Mouse (Mus musculus) thymus, adult 2 months (tissue): ENCODE data around the gene Homer2. TPM values are rescaled to one million over a fixed set of nuclear protein-coding genes. Genes with fewer than 3 reads are reported as not detected.
A peak's percentile ranks its signal among the peaks of the same experiment; 100 is the strongest.

Experiments
- DNase-seq: peaks from one replicate; pipeline ENCODE4 v3.0.0; 2021
- H3K27ac ChIP-seq: fragments of 200-500 bp; 2 replicates; pipeline ENCODE4 v1.5.1; 2012; ENCODE audit warnings: low read length, control low read depth; ENCODE audit not compliant: control insufficient read depth, insufficient read depth
- H3K27me3 ChIP-seq: fragments of 200-500 bp; 2 replicates; pipeline ENCODE4 v1.6.1; 2012; ENCODE audit warnings: mild to moderate bottlenecking, low read length, moderate library complexity, mixed read lengths; ENCODE audit not compliant: control insufficient read depth, insufficient read depth
- H3K36me3 ChIP-seq: fragments of 200-500 bp; 2 replicates; pipeline ENCODE4 v1.6.1; 2012; ENCODE audit warnings: mild to moderate bottlenecking, low read length, moderate library complexity; ENCODE audit not compliant: control insufficient read depth, insufficient read depth
- H3K4me1 ChIP-seq: fragments of 200-500 bp; replicated peaks from 2 replicates; pipeline ENCODE4 v1.6.1; 2012; ENCODE audit warnings: low read length; ENCODE audit not compliant: control insufficient read depth, insufficient read depth
- H3K4me3 ChIP-seq: fragments of 200-500 bp; 2 replicates; pipeline ENCODE4 v1.5.1; 2012; ENCODE audit warnings: mild to moderate bottlenecking, low read length, control low read depth, moderate library complexity; ENCODE audit not compliant: control insufficient read depth, insufficient read depth
- CTCF ChIP-seq: fragments of 200-500 bp; IDR thresholded peaks from 2 replicates; pipeline ENCODE4 v1.5.1; 2012; ENCODE audit warnings: mild to moderate bottlenecking, control low read depth, low read length, moderate library complexity, borderline replicate concordance; ENCODE audit not compliant: control insufficient read depth, poor library complexity, insufficient read depth; ENCODE audit errors: extremely low read depth
- POLR2A ChIP-seq: fragments of 200-500 bp; IDR thresholded peaks from 2 replicates; pipeline ENCODE4 v1.6.1; 2012; ENCODE audit warnings: mild to moderate bottlenecking, low read length, control low read depth, moderate library complexity; ENCODE audit not compliant: control insufficient read depth, poor library complexity, insufficient read depth; ENCODE audit errors: extremely low read depth
- WGBS: fragments of 180-500 bp; shearing (Covaris S2); methylation state at CpG from one replicate; pipeline ENCODE4 v1.1.7; 2018; 5-methylcytosine and 5-hydroxymethylcytosine counted together
- polyA plus RNA-seq: library from polyadenylated mRNA; depleted of rRNA; stranded (reverse); fragments of >200 nt; gene quantifications from 2 replicates; pipeline ENCODE4 v1.2.3, GENCODE M21; 2012

The Homer2 gene
- polyA plus RNA-seq, 1 experiment = 2.4 TPM

DNA sequence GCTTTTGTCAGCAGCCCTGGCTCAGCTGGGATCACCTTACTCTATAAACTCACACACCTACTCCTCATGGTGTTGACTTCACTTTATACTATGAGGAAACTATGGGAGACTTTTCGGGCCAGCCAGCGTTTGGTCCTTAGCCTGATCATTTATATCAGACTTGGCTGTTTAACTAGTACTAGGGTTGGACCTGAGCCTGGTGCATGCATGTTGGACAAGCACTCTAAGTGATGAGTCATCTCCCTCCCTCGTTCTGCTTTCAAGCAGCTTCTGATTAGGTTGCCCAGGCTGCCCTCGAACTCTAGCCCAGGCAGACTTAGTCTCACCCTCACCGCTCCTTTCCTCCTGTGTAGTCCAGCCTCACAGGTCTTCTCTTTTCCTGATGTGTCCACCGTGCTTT is 133.9 kb downstream of the Homer2 start:
- no peak for DNase-seq
- no peaks in the 10 kb centered on the region for H3K27me3 ChIP-seq
- 86% methylated on average over 6 of the region's 6 CpGs for WGBS
- H3K4me3 ChIP-seq = no peak overlapping the region
- TF ChIP-seq CTCF (no peak), POLR2A (no peak)
- no peak overlapping the region for H3K27ac ChIP-seq
- H3K36me3 ChIP-seq = peaks cover 5% of the 10 kb centered on the region
- peaks cover 11% of the 10 kb centered on the region for H3K4me1 ChIP-seq

DNA sequence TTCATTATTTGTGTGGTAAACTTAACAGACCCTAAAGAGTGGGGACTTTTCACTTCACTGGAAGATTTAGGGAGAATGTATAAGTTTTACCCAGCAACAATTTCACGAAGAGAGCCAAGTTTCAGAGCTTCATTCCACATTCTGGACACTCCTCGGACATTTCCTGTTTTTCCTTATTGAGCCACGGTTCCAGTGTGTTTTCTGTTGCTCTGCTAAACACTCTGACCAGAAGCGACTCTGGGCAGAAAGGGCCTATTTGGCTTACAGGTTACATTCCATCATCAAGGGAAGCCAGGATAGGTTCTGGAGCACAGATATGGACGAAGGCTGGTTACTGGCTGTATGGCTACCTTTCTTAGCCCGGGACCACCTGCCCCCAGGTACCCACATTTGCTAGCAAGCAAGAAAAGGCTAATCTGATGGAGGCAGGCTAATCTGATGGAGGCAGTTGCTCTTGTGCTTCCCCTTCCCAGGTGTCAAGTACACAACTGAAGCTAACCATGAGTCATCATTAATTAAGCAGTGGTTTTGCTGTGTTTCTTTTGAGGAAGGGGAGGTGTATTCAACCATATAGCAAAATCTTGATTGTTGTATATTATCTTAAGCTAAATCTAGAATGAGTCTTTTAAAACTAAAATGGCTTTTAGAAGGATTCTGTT is 134.6 kb downstream of the Homer2 start:
- no peak for DNase-seq
- no peak overlapping the region for H3K27ac ChIP-seq
- H3K27me3 ChIP-seq = no peaks in the 10 kb centered on the region
- WGBS = 68% methylated on average over 6 of the region's 6 CpGs
- peaks cover 11% of the 10 kb centered on the region for H3K4me1 ChIP-seq
- no peak overlapping the region for H3K4me3 ChIP-seq
- TF ChIP-seq POLR2A (no peak), CTCF (no peak)
- H3K36me3 ChIP-seq = no peaks in the 10 kb centered on the region; the same call in 1 of the 2 replicates

DNA sequence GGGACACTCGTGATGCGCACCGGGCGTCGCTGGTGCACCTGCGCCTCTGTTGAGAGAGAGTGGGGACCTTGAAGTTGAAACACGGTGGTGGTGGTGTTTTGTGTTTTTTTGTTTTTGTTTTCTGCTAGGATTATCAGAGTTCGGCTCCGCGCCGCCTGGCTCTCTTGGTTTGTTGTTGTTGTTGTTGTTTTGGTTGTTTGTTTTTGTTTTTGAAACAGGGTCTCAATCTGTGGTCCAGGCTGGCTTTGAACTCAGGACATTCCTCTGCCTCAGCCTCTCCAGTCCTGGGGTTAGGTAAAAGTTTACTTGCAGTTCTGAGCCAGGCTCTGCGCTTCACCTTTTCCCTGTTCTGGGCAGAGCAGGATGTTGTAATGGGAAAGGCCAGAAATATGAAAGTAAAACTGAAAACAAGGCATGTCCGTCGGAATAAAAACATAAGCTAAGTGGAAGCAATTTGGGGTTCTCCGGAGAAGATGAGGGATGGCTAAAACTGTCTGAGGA is 135.3 kb downstream of the Homer2 start:
- Histone ChIP-seq H3K4me1 (peaks cover 11% of the 10 kb centered on the region), H3K27me3 (no peaks in the 10 kb centered on the region), H3K27ac (no peak overlapping the region), H3K36me3 (no peaks in the 10 kb centered on the region; the same call in 1 of the 2 replicates), H3K4me3 (peak overlapping the region; percentile 94)
- 6% methylated on average over 15 of the region's 15 CpGs for WGBS
- no peak for TF ChIP-seq CTCF
- TF ChIP-seq POLR2A = no peak
- DNase-seq = no peak

DNA sequence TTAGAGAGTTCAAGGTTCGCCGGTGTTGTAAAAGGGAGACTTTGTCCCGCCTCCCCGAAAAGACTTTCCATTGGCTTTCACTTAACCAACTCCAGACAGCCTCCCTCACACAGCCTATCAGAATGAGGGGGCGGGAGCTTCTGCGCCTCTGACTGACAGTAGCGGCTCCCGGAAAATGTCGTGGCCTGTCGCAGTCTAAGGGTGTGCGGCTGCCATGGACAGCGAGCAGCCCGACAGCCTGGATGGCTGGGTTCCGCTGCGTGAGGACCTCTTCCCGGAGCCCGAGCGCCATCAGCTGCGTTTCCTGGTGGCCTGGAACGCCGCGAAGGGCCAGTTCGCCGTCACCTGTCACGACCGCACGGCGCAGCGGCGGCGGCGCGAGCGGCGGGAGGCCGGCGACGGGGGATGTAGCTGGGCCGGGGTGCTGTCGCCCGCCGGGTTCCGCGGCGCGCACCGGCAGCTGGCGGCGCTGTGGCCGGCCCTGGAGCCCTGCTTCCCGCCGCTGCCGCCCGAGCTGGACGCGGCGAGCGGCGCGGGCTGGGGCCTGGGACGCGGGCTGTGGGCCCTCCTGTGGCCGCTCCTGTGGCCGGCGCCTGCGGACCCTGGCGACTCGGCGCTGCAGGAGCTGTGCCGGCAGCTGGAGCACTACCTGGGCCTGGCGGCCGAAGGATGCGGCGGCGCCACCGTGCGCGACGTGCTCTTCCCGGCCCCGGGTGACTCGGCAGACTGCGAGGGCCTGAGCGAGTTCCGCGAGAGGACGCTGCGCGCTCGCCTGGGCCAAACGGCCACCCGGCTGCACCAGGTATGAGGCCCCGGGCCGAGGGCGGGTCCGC is 136.0 kb downstream of the Homer2 start, which contains the start of gene Whamm:
Whamm (plus strand) TSS at position 159 of the 833 bp plus-strand sequence.
- Histone ChIP-seq H3K4me3 (peak within 1 kb of the TSS; percentile 94), H3K4me1 (peaks cover 11% of the 10 kb centered on the region), H3K36me3 (no peaks in the 10 kb centered on the region; the same call in 1 of the 2 replicates), H3K27me3 (no peaks in the 10 kb centered on the region), H3K27ac (peak within 1 kb of the TSS; percentile 34; the same call in 1 of the 2 replicates)
- peak; percentile 94 for TF ChIP-seq POLR2A
- TF ChIP-seq CTCF = peak; percentile 56; the same call in 1 of the 2 replicates
- DNase-seq = peak; percentile 93
- 3% methylated on average over 96 of the region's 96 CpGs for WGBS

DNA sequence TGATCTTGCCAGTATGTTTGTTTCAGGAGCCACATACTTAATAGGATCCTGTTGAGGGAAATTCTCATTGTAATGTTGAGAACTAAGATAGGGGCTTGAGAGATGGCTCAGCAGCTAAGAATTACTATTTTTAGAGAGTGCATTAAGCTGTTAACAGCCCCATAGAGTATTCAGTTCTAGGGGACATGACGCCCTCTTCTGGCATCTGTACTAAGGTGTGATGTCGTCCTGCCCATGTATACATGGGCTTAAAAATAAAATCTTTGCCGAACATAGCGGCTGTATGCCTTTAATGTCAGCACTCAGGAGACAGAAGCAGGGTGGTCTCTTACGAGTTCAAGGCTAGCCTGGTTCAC is 136.6 kb downstream of the Homer2 start:
- WGBS = 4% methylated on average over 5 of the region's 5 CpGs
- Histone ChIP-seq H3K36me3 (no peaks in the 10 kb centered on the region; the same call in 1 of the 2 replicates), H3K27me3 (no peaks in the 10 kb centered on the region), H3K4me1 (peaks cover 11% of the 10 kb centered on the region), H3K4me3 (no peak overlapping the region), H3K27ac (no peak overlapping the region)
- no peak for DNase-seq
- TF ChIP-seq POLR2A (no peak), CTCF (no peak)

DNA sequence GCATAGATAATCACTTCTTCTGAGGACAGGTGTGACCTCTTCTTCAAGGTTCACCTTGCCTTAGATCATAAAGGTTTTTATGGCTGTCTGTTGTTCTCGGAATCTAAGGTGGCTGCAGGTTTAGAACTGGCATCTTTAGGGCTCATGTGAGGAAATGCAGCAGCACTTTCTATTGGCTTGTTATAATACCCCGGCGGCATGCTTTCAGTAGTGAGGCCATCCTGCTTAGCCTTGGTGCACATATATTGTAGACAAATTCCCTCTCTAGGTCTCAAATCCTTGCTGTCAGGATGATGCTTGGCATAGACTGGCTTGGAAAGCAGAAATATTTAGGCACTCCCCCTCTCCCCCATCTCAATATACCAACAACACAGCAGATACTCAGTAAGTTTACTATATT is 137.1 kb downstream of the Homer2 start:
- Histone ChIP-seq H3K27ac (no peak overlapping the region), H3K36me3 (no peaks in the 10 kb centered on the region; the same call in 1 of the 2 replicates), H3K27me3 (no peaks in the 10 kb centered on the region), H3K4me1 (peaks cover 11% of the 10 kb centered on the region), H3K4me3 (no peak overlapping the region)
- no peak for DNase-seq
- WGBS = 95% methylated on average over 3 of the region's 3 CpGs
- no peak for TF ChIP-seq CTCF

DNA sequence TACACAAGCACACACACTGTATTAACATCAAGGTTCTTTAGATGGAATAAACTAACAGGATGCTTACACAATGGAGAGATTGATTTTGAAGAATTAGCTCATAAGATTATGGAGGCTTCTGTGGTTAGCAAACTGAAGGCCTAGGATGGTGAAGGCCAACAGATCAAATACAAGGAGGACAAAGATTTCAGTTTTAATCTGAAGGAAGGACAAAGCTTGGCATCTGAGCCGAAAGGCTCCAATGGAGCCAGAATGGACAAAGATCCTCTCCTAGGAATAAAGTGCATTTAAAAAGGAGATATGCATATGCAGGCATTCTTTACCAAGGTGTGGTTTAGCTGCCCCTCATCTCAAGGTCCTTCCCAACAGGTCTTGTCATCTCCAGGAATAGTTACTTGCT is 137.5 kb downstream of the Homer2 start:
- no peaks in the 10 kb centered on the region; the same call in 1 of the 2 replicates for H3K36me3 ChIP-seq
- no peak overlapping the region for H3K27ac ChIP-seq
- TF ChIP-seq CTCF (no peak), POLR2A (no peak)
- H3K4me3 ChIP-seq = no peak overlapping the region
- no peaks in the 10 kb centered on the region for H3K27me3 ChIP-seq
- peaks cover 11% of the 10 kb centered on the region for H3K4me1 ChIP-seq
- WGBS = 98% methylated on average over 1 of the region's 1 CpGs
- no peak for DNase-seq
